Mouse (Mus musculus): Measurements from ENCODE around the gene Tars2.

The Tars2 gene

DNA sequence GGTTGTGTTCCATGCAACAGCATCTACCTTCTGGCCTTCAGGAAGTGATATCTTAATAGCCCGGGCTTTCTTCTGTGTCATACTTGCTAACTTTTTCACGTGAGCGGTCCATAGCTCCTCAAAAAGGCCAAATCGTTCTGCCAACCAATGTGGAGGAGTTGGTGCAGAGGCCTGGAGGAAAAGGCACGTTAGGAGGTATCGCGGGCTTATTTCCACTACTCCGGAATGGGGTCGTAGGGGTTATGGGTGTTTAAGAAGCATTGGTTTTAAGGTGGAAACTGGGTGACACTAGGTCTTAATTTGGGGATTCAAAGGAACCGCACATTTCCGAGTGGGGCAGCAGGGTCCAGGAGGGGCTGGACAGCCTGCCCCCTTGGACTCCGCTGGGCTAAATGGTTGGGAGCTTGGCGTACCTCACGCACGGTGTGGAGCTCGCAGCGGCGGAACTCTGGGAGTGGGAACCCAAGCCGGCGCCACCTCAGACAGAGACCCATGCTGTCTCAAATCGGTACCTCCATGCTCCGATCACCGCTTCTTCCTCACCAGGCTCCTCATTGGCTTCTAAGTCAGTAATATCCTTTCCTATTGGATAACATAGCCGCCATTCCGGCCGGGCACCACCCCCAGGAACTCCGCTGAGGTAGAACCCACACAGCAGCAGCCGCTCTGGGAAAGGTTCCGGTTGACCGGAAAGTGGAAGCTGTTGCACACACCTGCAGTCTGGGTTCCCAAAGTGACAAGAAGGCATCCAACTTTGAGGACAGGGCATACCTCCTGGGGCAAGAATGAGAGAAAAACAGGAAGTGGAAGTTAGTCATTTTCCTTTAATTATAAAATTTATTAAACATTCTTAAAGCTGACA, 5.4 kb downstream of the Tars2 start:
- ChIA-PET CTCF (interaction anchor here in 3 of 4 experiments (0.6 to 0.9 kb wide), 3 partner anchors 74 to 79 kb away, joined by 3 to 4 read pairs (median 4); no protein-coding TSS in a partner anchor), POLR2A (interaction anchor here in 3 of 4 experiments (0.5 to 1.7 kb wide), 33 partner anchors 9 to 612 kb away, joined by 3 to 13 read pairs (median 3); partner anchors contain the start of genes Ecm1 (in 1 of the 3), Mrps21 (in 1 of the 3) and Prpf3 (in 1 of the 3))

DNA sequence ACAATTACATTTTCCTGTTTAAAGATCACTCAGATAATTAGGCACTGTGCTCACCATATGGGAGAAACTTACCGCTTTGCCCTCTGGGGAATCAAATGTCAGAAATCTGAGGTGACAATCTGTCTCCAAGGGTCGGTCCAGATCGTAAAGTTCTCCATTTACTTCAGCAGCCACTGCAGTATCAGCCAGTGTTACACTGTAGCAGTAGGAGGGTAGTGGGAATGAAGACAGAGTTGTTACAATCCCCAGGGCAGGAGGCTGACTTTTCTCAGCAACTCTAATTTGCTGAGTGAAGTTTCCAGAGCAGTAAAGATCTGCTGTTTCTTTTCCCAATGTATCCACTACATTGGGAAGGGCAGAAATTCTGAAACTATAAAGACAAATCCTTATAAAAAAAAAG, 7.1 kb downstream of the Tars2 start:
- ChIA-PET POLR2A (interaction anchor here in 1 of 4 experiments (0.7 kb wide), 1 partner anchor 9 kb away, joined by 3 read pairs; no protein-coding TSS in a partner anchor), CTCF (no interaction called here)

DNA sequence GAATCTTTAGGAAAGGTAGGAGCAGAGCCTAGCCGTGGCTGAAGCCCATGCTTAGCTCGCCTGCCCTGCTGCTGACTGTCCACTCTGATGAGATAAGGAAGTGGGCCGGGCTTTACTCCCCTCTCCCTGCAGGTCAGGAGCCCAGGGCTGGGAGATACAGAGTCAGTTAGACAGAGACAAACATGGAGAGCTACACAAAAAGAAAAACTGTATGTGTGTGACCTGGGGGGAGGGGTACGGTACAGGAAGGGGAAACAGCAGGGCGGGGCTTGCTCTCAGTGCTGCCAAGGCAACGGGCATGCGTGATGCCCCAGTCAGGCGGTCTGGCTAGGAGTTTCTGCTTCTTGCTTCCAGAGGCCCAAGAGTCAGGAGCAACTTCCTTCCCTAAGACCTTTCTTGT, 19.6 kb downstream of the Tars2 start:
- ChIA-PET POLR2A (interaction anchor here in 2 of 4 experiments (0.5 to 3.5 kb wide), 16 partner anchors 8 to 193 kb away, joined by 3 to 13 read pairs (median 4); partner anchors contain the start of genes Adamtsl4 (in 1 of the 2) and Rprd2 (in 1 of the 2)), CTCF (interaction anchor here in 2 of 4 experiments (0.6 to 1.0 kb wide), 2 partner anchors 197 to 223 kb away, joined by 4 read pairs; no protein-coding TSS in a partner anchor)

DNA sequence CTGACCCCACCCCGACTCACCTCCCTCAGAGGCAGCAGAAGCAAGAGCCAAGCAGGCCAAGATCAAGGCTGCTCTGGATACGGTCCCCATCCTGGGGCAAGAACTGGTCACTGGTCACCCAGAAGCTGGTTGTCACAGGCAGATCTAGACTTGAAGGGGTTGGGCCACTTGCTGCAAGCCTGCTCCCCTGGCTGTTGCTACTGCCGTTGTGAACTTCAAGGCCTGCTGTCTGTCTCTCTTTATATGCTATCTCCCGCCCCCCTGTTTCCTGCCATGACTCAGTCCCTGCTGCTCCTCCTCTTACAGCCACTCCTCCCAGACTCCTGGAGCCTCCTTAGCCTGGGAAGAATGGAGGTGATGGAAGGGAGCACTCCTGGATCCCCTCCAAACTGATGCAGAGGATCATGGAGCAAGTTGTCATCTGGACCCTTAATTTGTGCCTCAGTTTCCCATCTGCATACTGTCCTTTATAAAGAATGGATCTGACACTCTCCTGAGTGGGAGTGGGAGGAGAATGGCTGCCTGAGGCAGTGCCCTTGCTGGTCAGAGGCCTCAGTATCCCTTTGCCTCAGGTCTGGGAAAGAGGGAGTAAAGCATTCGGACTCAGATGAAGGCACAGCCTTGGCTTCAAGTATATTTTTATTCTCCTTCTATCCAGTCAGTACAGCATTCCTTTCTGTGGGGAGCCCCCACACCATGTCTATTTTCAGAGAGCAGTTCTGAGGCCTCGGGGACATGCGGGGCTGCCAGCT, 20.5 kb downstream of the Tars2 start, which contains the start of gene Ecm1:
Gene Ecm1 (minus strand): TSS at position 217 of the 752 bp plus-strand sequence.
- CTCF ChIA-PET = interaction anchor here in 1 of 4 experiments (1.0 kb wide), 1 partner anchor 222 kb away, joined by 4 read pairs; no protein-coding TSS in a partner anchor
- POLR2A ChIA-PET = interaction anchor here in 3 of 4 experiments (0.5 to 3.5 kb wide), 17 partner anchors 9 to 193 kb away, joined by 3 to 13 read pairs (median 3); partner anchors contain the start of gene Adamtsl4 (in 1 of the 3)

DNA sequence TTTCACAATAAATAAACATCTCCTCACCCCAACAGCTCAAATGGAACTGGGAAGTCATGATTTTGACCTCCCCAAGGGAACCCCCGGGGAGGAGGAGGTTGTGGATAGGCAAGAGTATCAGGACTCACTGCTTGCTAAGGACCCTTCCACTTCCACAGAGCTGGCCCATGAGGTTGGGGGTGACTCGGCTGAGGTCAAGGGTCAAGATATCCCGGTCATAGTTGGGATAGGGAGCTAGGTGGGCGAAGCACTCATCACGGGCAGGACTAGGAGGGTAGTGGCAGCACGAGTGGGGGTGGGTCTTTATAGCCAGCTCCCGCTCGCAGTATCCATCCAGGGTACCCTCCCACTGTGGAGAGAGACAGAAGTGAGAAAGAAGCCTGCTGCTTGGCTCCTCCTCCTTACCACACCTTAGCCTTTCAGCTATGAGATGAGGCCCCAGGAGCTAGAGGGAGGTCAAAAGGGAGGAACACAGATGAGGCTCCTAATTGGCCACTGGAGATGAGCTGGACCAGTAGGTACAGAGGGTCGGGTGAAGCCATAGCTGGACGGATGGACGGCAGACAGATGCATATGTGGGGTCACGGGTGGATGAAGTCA, 24.8 kb downstream of the Tars2 start:
- CTCF ChIA-PET = interaction anchor here in 3 of 4 experiments (0.5 to 1.5 kb wide), 9 partner anchors 10 to 231 kb away, joined by 3 to 5 read pairs (median 3); no protein-coding TSS in a partner anchor
- POLR2A ChIA-PET = interaction anchor here (0.5 to 6.0 kb wide), 47 partner anchors 8 to 620 kb away, joined by 3 to 38 read pairs (median 4); partner anchors contain the start of genes Rprd2 (in 2 of the 4) and Ensa (in 1 of the 4)

DNA sequence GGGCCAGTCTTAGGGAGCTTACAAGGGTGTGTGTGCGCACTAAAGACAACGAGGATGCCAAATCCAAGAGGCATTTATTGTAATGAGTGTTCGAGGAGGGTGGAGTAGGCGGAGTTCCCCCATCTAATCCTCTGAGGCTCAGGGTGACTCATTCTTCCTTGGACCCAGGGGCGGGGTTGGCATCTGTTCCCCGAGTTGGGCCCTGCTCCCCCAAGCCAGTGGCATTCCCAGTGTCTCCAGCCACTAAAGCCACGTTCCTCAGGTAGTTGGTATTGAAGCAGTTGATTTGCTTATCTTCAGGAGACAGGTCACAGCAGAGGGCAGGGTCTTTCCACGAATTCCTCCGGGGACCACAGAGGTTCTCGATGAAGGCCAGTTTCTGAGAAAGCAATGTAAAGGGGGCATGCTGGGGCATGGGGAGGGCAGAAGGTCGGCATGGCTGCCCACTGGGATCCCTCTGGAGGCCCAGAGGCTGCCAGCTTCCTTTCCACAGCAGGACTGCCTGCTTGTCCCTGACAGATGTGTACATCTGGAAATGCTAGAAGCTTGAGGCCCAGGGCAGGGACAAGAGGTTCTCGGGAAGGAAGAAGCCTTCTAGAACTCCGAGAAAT, 25.8 kb downstream of the Tars2 start:
- POLR2A ChIA-PET = interaction anchor here (0.5 to 6.0 kb wide), 17 partner anchors 8 to 113 kb away, joined by 3 to 38 read pairs (median 6); no protein-coding TSS in a partner anchor
- CTCF ChIA-PET = interaction anchor here in 1 of 4 experiments (0.6 to 2.0 kb wide), 2 partner anchors 12 to 58 kb away, joined by 3 to 5 read pairs; no protein-coding TSS in a partner anchor

DNA sequence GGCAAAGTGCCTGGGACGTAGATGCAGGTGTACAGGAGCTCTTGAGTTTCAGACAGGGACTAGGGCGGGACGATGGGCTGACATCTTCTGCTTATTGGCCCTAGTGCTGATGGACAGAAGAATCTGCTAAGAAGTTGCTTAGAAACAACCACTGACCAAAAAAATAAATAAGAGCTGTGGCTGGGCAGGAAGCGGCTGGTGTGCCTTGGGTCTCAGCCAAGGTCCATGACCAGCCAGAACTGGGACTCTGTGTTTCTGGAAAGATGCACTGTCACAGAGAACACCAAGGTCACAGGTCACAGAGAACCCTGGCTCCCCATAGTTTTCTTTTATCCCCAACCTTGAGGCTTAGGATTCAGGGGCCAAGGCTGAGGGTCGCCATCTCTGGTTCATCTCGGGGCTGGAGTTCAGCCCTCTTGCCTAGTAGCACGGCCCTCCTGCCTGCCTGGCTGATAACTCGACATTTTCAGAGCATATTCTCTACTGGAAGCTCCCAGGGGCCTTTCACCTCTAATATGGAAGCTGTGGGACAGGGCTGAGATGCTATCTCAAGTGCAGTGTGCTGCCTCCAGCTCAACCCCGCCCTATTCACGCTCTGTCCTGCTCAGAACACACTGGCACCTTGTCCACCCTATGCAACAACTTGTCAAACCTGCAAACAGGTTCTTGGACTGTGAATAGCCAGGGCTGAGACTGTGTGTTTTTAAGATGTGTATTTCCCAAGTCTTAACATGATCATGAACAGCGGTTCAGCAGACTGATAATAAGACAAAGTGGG, 27.1 kb downstream of the Tars2 start:
- CTCF ChIA-PET = interaction anchor here in 3 of 4 experiments (0.6 to 2.0 kb wide), 5 partner anchors 56 to 1193 kb away, joined by 3 to 5 read pairs (median 3); no protein-coding TSS in a partner anchor

DNA sequence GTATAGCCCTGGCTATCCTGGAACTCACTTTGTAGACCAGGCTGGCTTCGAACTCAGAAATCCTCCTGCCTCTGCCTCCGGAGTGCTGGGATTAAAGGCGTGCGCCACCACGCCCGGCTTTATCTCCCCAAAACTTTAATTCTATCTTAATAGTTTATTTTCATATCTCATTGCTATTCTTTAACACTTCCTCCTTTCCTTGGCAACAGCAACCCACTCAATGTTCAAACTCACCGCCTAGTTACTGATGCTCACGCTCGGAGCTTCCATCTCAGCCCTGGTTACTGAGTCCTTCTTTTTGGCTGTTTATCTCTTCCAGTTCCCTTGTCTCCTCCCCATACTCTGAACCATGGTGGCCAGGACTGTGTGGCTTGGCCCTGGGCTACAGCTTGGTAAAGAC, 27.7 kb downstream of the Tars2 start:
- ChIA-PET CTCF (interaction anchor here in 2 of 4 experiments (0.6 to 2.0 kb wide), 3 partner anchors 56 to 1192 kb away, joined by 3 to 5 read pairs (median 4); no protein-coding TSS in a partner anchor), POLR2A (interaction anchor here (0.6 to 6.0 kb wide), 11 partner anchors 8 to 107 kb away, joined by 3 to 38 read pairs (median 4); no protein-coding TSS in a partner anchor)

More for the DNA sequence above, 27.1 kb downstream of the Tars2 start:
- POLR2A ChIA-PET = interaction anchor here (0.6 to 6.0 kb wide), 18 partner anchors 8 to 607 kb away, joined by 3 to 38 read pairs (median 4); no protein-coding TSS in a partner anchor

DNA sequence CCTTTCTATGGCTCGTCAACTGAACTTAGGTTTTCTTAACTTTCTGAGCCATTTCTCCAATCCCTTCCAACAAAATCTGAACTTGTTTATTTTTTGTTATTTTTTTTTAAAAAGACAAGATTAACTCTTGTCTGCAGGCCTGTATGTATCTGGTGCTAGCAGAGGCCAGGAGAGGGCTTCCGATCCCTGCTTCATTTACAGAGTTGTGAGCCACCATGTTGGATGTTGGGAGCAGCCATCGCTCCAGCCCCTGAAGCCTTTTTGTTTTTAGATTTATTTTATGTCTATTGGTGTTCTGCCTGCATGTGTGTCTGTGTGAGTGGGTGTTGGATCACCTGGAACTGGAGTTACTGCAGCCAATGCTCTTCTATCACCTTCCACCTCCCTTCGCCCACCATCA, 28.2 kb downstream of the Tars2 start:
- CTCF ChIA-PET = no interaction called here
- POLR2A ChIA-PET = interaction anchor here in 2 of 4 experiments (0.8 to 6.0 kb wide), 5 partner anchors 9 to 68 kb away, joined by 3 to 38 read pairs (median 6); no protein-coding TSS in a partner anchor

DNA sequence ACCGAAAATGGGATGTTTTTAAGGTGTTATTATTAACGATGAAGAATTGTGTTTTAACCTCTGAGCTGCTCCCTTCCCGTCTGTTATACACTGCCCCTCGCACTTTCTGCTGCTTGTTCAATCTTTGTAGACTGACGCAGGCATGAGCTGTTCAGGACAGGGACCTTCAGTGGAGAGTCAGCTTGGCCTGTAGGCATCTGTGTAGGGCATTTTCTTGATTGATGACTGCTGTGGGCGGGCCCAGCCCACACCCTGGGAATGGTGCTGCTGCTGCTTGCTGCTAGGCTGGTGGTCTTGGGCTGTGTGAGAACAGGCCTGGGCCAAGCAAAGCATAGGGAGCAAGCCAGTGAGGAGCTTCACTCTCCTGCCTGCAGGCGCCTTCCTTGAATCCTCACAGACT, 29.6 kb downstream of the Tars2 start:
- ChIA-PET POLR2A (interaction anchor here in 3 of 4 experiments (0.6 to 2.3 kb wide), 10 partner anchors 9 to 106 kb away, joined by 3 to 7 read pairs (median 4); partner anchors contain the start of genes Ecm1 (in 1 of the 3) and Ensa (in 1 of the 3)), CTCF (interaction anchor here in 2 of 4 experiments (0.5 to 1.8 kb wide), 2 partner anchors 42 to 54 kb away, joined by 3 to 7 read pairs; no protein-coding TSS in a partner anchor)

DNA sequence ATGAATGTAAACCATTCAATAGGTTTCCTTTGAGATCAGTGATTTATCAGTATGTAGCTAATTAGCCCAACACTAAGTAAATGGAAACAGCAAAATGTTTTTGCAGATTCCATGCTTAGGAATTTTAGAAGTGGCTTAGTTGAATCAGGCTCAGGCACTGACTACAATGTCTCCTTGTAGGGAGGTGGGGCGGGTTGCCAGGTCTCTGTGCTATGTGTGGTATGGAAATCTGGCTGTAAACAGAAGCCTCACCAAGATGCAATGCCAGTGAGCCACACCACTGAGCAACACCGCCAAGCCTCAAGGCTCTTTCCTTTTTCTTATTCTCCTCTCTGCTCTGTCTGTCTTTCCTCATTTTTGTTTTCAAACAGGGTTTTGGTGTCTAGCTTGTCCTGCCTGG, 31.1 kb downstream of the Tars2 start:
- ChIA-PET CTCF (no interaction called here), POLR2A (interaction anchor here in 3 of 4 experiments (0.8 to 2.3 kb wide), 8 partner anchors 8 to 70 kb away, joined by 3 to 6 read pairs (median 4); partner anchors contain the start of gene Ecm1 (in 1 of the 3))

DNA sequence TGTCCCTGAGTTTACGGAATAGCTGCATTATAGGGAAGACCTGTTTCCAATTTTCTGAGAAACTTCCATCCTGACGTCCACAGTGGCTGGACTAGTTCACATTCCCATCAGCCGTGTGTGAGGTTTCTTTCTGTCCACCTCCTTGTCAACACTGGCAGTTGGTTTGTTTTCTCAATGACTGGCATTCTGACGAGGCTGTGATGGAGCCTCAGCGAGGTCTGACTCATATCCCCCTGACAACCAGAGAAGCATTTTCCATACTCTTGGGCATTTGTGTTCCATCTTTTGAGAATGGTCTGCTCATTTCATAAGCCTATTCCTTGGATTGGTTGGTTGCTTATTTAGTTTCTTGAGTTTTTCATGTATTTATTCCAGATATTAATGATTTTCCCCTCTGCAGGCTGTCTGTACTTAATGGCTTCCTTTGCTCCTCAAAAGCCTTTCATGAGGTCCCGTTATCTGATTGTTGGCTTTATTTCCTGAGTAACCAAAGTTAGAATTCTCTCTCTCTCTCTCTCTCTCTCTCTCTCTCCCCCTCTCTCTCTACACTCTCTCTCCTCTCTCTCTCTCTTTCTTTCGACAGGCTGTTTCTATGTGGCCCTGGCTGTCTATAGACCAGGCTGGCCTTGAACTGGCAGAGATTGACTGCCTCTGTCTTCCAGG, 33.2 kb downstream of the Tars2 start:
- ChIA-PET CTCF (no interaction called here), POLR2A (interaction anchor here in 2 of 4 experiments (0.7 to 2.0 kb wide), 5 partner anchors 9 to 53 kb away, joined by 3 to 5 read pairs (median 3); no protein-coding TSS in a partner anchor)

DNA sequence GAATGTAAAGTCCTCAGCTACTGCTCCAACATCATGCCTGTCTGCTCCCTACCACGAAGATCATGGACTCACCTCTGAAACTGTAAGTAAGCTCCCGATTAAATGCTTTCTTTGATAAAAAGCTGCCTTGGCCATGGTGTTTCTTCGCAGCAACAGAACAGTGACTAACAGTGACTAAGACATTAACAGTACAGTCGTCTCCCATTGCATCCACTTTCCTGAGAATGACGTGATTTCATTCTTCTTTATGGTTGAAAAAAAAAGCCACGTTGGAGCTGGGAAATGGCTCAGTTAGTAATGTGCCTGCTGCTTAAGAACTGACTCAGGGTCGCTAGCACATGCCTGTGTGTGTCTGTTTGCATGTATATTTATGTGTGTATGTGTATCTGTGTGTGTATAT, 34.1 kb downstream of the Tars2 start:
- POLR2A ChIA-PET = interaction anchor here in 2 of 4 experiments (0.7 to 1.4 kb wide), 4 partner anchors 9 to 235 kb away, joined by 3 to 4 read pairs (median 4); no protein-coding TSS in a partner anchor

DNA sequence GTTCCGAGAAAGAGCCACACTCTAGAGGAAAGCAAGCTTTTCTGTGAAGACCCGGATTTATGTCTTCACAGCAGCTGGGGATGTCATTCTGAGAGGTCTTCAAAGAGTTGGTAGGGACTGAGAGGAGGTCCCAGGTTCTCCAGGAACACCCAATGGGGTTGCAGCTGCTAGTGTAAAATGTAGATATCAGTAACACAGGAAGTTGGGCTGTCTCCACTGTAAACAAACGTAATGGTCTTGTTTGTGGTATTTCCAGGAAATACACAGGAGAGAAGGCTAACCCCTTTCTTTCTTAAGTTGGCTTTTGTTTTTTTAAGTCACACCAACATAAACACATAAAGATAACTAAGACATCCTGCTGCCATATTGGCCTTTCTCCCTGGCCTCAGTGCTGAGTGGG, 37.6 kb downstream of the Tars2 start:
- POLR2A ChIA-PET = no interaction called here
- CTCF ChIA-PET = no interaction called here

More for the DNA sequence above, 34.1 kb downstream of the Tars2 start:
- CTCF ChIA-PET = interaction anchor here in 3 of 4 experiments (0.6 to 1.5 kb wide), 6 partner anchors 10 to 208 kb away, joined by 3 to 7 read pairs (median 4); no protein-coding TSS in a partner anchor

DNA sequence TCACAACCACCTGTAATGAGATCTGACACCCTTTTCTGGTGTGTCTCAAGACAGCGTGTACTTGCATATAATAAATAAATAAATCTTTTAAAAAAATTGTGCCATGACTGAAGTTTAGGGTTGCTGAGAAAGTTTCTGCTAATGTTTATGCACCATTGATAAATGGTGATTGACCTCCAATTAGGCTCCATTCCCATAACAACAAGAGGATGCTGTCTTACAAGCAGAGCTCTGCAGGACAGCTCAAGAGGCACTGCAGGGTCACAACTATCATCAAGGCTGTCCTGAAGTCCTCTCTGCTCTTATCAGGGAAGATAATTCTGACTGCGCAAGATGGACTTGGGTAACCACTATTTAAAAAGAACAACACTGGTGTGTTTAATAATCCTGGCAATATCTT, 41.9 kb downstream of the Tars2 start:
- POLR2A ChIA-PET = interaction anchor here in 2 of 4 experiments (0.7 to 1.7 kb wide), 3 partner anchors 16 to 28 kb away, joined by 3 to 6 read pairs (median 3); no protein-coding TSS in a partner anchor

More for the DNA sequence above, 41.9 kb downstream of the Tars2 start:
- CTCF ChIA-PET = no interaction called here
